Mouse (Mus musculus): ENCODE data around the gene Six3. TPM values are rescaled to one million over a fixed set of nuclear protein-coding genes. Genes with fewer than 3 reads are reported as not detected.

Gene Six3
- polyA plus RNA-seq, 1 experiment: not detected

DNA sequence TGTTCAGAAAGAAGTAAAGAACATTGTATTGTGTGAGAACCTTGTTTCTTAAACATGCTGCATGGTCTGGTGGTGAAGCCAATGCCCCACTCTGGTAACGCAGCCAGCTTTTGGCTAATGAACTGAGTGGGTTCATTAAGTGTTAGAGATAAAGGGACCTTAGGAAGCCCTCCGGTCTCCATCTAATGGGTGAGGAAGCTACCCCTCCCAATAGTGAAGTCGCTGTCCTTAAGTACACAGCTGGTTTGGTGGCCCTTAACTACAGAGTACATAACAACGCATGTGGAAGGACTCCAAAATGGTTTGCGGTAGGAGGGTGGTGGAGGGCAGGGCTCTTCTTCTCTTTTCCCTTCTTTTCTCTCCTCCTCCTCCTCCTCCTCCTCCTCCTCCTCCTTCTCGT is 24.5 kb downstream of the Six3 start:
- Histone ChIP-seq H3K36me3 (ENCODE audit: control insufficient read depth, insufficient read depth, low read length) (no peaks in the 10 kb centered on the region), H3K27me3 (ENCODE audit: control insufficient read depth, insufficient read depth, low read length) (no peaks in the 10 kb centered on the region; the same call in 1 of the 2 replicates), H3K4me1 (ENCODE audit: control insufficient read depth, insufficient read depth, insufficient read length, low read length) (no peaks in the 10 kb centered on the region), H3K4me3 (ENCODE audit: low read depth, low read length) (no peak overlapping the region), H3K27ac (ENCODE audit: insufficient read depth, low read depth, low read length) (no peak overlapping the region)
- TF ChIP-seq POLR2A (IDR thresholded peaks at IDR 0.05; ENCODE audit: low read depth, low read length): no peak
- TF ChIP-seq CTCF (IDR thresholded peaks at IDR 0.05; ENCODE audit: extremely low read depth, insufficient read length, insufficient replicate concordance, low read depth, low read length): no peak
- WGBS: 32% methylated on average over 5 of the region's 6 CpGs

DNA sequence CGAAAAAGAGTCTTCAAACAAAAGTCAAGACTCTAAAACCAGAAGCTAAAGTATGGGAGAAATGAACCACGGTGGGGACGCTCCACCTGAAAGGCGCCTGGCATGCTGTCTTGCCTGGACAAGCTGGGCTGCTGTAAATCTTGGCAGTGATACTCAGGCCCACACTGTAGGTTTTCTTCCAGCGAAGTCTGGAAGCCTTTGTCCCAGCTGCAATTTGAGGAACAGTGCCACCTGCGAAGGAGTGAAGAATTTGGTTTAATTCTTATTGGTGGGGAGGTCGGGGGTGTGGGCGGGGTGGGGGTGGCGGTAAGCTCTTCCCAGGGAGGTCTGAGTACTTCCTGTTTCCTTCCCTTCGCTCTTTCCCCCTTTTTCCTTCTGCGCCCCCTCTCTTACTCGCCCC is 31.9 kb downstream of the Six3 start:
- peaks cover 5% of the 10 kb centered on the region for H3K27me3 ChIP-seq (ENCODE audit: control insufficient read depth, insufficient read depth, low read length)
- H3K4me1 ChIP-seq (ENCODE audit: control insufficient read depth, insufficient read depth, insufficient read length, low read length): no peaks in the 10 kb centered on the region
- no peaks in the 10 kb centered on the region for H3K36me3 ChIP-seq (ENCODE audit: control insufficient read depth, insufficient read depth, low read length)
- no peak overlapping the region for H3K27ac ChIP-seq (ENCODE audit: insufficient read depth, low read depth, low read length)
- no peak for TF ChIP-seq CTCF (IDR thresholded peaks at IDR 0.05; ENCODE audit: extremely low read depth, insufficient read length, insufficient replicate concordance, low read depth, low read length)
- no peak for TF ChIP-seq POLR2A (IDR thresholded peaks at IDR 0.05; ENCODE audit: low read depth, low read length)
- no peak overlapping the region for H3K4me3 ChIP-seq (ENCODE audit: low read depth, low read length)
- WGBS: 20% methylated on average over 10 of the region's 12 CpGs

DNA sequence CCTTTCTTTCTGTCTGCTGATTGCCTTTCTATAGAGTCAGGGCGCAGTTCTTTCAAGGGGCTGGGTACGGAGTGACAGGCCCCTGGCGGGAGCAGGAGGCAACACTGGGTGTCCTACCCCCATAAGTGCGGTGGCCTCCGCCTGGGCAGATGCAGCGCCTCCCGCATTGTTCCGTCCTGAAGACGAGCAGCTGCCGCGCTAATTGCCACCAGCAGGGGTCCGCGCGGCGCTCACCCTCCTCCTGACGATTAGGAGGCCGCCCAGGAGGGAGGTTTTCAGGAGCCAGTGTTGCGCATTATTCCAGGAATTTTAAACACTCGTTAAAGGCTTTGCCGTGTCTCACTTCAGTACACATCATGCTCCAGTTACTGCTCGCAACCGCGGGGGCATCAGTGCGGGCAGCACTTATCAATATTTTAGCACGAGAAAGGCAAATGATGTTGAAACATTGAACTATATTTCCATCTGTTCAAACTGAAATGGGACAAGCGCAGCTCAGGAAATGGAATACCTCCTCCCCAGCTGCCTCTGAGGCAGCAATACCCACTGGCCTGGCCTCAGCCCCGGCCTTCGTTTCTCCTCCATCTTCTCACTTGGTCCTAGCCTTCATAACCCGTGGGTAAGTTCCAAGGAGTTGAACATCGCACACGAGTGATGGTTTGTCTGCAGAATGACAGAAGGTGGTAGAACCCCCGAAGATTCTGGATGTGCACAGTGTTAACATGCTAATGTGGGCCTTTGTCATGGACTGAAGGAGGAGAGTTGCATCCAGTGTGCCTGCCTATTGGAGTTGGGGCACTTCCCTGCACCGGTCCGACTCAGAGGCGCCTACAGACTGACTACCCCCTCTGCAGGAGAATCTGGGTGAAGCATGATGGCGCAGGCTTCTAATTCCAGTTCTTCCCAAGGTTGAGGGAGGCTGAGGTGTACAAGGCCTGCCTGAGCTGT is 32.6 kb downstream of the Six3 start:
- no peak overlapping the region for H3K27ac ChIP-seq (ENCODE audit: insufficient read depth, low read depth, low read length)
- H3K27me3 ChIP-seq (ENCODE audit: control insufficient read depth, insufficient read depth, low read length): peaks cover 5% of the 10 kb centered on the region
- WGBS: 7% methylated on average over 36 of the region's 36 CpGs
- TF ChIP-seq CTCF (IDR thresholded peaks at IDR 0.05; ENCODE audit: extremely low read depth, insufficient read length, insufficient replicate concordance, low read depth, low read length): no peak
- TF ChIP-seq POLR2A (IDR thresholded peaks at IDR 0.05; ENCODE audit: low read depth, low read length): no peak
- no peaks in the 10 kb centered on the region for H3K36me3 ChIP-seq (ENCODE audit: control insufficient read depth, insufficient read depth, low read length)
- no peak overlapping the region for H3K4me3 ChIP-seq (ENCODE audit: low read depth, low read length)
- no peaks in the 10 kb centered on the region for H3K4me1 ChIP-seq (ENCODE audit: control insufficient read depth, insufficient read depth, insufficient read length, low read length)

DNA sequence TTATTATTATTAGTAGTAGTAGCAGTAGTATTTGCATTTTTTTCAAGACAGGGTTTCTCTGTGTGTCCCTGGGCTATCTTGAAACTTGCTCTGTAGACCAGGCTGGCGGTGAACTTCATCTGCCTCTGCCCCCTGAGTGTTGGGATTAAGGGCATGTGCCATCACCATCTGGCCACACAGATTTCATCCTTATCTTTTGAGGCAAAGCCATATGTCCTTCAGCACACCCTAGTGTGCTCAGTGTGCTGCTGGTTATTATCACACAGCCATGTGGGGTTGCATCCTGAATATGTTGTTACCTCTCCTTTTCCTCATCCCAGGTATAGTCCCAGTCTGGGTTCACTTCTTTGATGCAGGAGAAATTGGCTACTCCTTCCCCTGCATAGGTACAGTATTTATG is 46.6 kb downstream of the Six3 start:
- WGBS: 88% methylated on average over 1 of the region's 1 CpGs
- H3K4me3 ChIP-seq (ENCODE audit: low read depth, low read length): no peak overlapping the region
- H3K36me3 ChIP-seq (ENCODE audit: control insufficient read depth, insufficient read depth, low read length): no peaks in the 10 kb centered on the region
- TF ChIP-seq CTCF (IDR thresholded peaks at IDR 0.05; ENCODE audit: extremely low read depth, insufficient read length, insufficient replicate concordance, low read depth, low read length) (no peak), POLR2A (IDR thresholded peaks at IDR 0.05; ENCODE audit: low read depth, low read length) (no peak)
- H3K27ac ChIP-seq (ENCODE audit: insufficient read depth, low read depth, low read length): no peak overlapping the region
- H3K4me1 ChIP-seq (ENCODE audit: control insufficient read depth, insufficient read depth, insufficient read length, low read length): no peaks in the 10 kb centered on the region
- peaks cover 3% of the 10 kb centered on the region; the same call in 1 of the 2 replicates for H3K27me3 ChIP-seq (ENCODE audit: control insufficient read depth, insufficient read depth, low read length)

DNA sequence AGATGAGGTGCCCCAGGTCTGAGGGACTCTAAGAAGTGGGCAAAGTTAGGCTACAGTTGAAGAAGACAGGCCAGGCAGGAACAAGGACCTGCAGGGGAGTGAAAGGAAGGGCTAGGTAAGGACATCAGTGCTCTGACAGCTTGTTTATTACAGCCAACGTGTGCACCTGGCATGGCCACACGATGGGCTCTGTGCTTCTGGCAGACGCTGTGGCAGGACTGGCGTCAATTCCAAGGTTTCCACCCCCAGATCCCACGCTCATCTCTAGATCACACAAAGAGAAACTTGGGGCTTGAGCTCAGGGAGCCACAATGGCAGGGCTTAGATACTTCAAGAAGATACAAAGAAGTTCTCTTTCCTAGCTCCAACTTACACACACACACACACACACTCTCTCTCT is 48.1 kb downstream of the Six3 start:
- H3K4me3 ChIP-seq (ENCODE audit: low read depth, low read length): no peak overlapping the region
- TF ChIP-seq CTCF (IDR thresholded peaks at IDR 0.05; ENCODE audit: extremely low read depth, insufficient read length, insufficient replicate concordance, low read depth, low read length) (no peak), POLR2A (IDR thresholded peaks at IDR 0.05; ENCODE audit: low read depth, low read length) (no peak)
- no peak overlapping the region for H3K27ac ChIP-seq (ENCODE audit: insufficient read depth, low read depth, low read length)
- no peaks in the 10 kb centered on the region for H3K4me1 ChIP-seq (ENCODE audit: control insufficient read depth, insufficient read depth, insufficient read length, low read length)
- peaks cover 3% of the 10 kb centered on the region; the same call in 1 of the 2 replicates for H3K27me3 ChIP-seq (ENCODE audit: control insufficient read depth, insufficient read depth, low read length)
- no peaks in the 10 kb centered on the region for H3K36me3 ChIP-seq (ENCODE audit: control insufficient read depth, insufficient read depth, low read length)
- 53% methylated on average over 5 of the region's 5 CpGs for WGBS

DNA sequence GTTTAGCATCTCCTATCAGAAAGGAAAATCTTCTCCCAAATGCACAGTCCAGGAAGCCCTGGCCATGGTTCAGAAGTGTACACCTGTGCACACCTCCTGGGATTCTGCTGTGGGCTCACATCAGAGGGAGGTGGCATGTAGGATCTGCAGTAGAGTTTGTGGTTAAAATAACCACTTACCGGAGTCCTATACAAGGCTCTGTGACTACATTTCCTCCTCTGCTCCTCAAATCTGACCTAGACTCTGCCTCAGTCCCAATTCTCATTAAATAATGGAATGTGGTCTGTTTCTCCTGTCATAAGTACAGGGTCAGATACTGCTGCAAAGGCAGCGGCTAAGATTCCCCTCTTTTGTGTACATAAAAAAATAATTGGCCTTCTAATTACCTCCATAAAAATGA is 50.8 kb downstream of the Six3 start:
- TF ChIP-seq POLR2A (IDR thresholded peaks at IDR 0.05; ENCODE audit: low read depth, low read length): no peak
- TF ChIP-seq CTCF (IDR thresholded peaks at IDR 0.05; ENCODE audit: extremely low read depth, insufficient read length, insufficient replicate concordance, low read depth, low read length): no peak
- no peak overlapping the region for H3K27ac ChIP-seq (ENCODE audit: insufficient read depth, low read depth, low read length)
- WGBS: 34% methylated on average over 2 of the region's 2 CpGs

DNA sequence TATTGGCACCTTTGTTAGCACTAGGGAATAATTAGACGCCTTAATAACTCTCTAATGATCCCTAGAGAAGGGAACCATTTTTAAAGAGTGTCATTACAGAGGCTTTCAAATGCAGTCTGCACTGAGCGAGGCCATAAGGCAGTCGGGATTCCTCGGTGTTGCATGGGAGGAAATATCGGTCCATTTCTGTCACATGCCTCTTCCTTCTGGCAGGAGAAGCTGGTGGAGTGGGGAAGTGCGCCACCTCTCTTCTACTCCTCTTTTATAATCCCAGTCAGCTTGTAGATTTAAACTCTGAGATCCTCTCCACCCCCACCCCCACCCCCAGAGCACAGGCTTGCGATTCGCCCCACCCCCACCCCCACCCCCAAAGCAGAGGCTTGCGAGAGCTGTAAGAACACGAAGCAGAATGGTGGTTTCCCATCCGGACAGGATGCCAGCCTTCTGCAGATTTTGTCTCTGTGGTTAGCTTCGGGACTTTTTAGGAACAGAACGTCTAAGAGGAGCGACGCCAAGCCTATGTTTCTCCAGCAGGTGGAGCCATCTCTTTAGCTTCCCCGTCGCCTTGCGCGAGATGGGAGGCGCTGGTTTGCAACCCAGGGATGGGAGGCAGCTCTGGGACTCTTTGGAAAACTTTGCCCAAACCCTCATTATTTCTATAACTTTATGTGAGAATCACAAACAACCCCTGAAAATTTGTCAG is 51.4 kb downstream of the Six3 start:
- WGBS: 2% methylated on average over 20 of the region's 20 CpGs
- H3K27me3 ChIP-seq (ENCODE audit: control insufficient read depth, insufficient read depth, low read length): peaks cover 3% of the 10 kb centered on the region; the same call in 1 of the 2 replicates
- no peaks in the 10 kb centered on the region for H3K4me1 ChIP-seq (ENCODE audit: control insufficient read depth, insufficient read depth, insufficient read length, low read length)
- TF ChIP-seq POLR2A (IDR thresholded peaks at IDR 0.05; ENCODE audit: low read depth, low read length) (no peak), CTCF (IDR thresholded peaks at IDR 0.05; ENCODE audit: extremely low read depth, insufficient read length, insufficient replicate concordance, low read depth, low read length) (peak; percentile 67; the same call in 1 of the 2 replicates)
- H3K4me3 ChIP-seq (ENCODE audit: low read depth, low read length): no peak overlapping the region
- H3K36me3 ChIP-seq (ENCODE audit: control insufficient read depth, insufficient read depth, low read length): no peaks in the 10 kb centered on the region
- H3K27ac ChIP-seq (ENCODE audit: insufficient read depth, low read depth, low read length): no peak overlapping the region

More for the DNA sequence above, 50.8 kb downstream of the Six3 start:
- Histone ChIP-seq H3K36me3 (ENCODE audit: control insufficient read depth, insufficient read depth, low read length) (no peaks in the 10 kb centered on the region), H3K27me3 (ENCODE audit: control insufficient read depth, insufficient read depth, low read length) (peaks cover 3% of the 10 kb centered on the region; the same call in 1 of the 2 replicates), H3K4me1 (ENCODE audit: control insufficient read depth, insufficient read depth, insufficient read length, low read length) (no peaks in the 10 kb centered on the region), H3K4me3 (ENCODE audit: low read depth, low read length) (no peak overlapping the region)

Other genes with a start within 250 kb of the Six3 start
- gene Six2, start 74.7 kb downstream of the Six3 start, polyA plus RNA-seq (2012; rRNA removed): 3.7 TPM in 1 of 2 replicates, not detected in the other